Mouse (Mus musculus): Measurements from ENCODE around the gene Dab2ip.

DNA sequence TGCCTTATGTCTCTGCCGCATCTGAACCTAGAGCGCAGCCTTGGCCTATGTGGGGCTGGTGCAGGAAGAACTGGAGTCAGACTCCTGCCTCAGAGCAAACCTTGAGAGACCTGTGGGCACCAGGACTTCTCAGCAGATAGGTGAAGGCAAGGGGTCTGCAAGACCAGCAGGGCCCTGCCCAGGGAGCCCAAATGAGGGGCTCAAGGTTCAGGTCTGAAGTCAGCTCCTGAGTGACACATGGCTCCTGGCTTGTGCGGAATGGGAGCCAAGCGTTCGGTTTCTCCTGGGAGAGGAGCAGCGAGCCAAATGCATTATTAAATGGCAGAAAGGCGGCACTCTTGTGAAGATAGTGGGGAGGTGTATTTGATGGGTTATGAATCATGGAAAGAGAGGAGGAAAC, 52.9 kb downstream of the Dab2ip start:
- no peak for TF ChIP-seq CTCF (IDR thresholded peaks at IDR 0.05; ENCODE audit: low read depth, low read length)
- TF ChIP-seq POLR2A (IDR thresholded peaks at IDR 0.05; ENCODE audit: borderline replicate concordance, low read depth, low read length), result no peak
